ENCODE assay signal across 25 mouse cellular contexts in genomic region chr9:97081106-97081862, GRCm38 (mm10). TPM values are rescaled to one million over a fixed set of nuclear protein-coding genes. Genes with fewer than 3 reads are reported as not detected.
DNase-seq lines count a peak whose midpoint lies in the region; ATAC-seq and TF ChIP-seq lines count a peak whose summit lies in the region.
"Had no signal": no experiment of that assay in that cellular context is flagged by ENCODE, and none has a peak within 500 bp of the region (broad histone marks: within the 10 kb centered on the region; RNA-seq: fewer than 3 reads in every experiment).

No protein-coding gene starts in this region.

- H3K4me2 ChIP-seq in intestine, postnatal 0 days (replicated peaks; ENCODE audit: low read depth), result no peak overlapping the region
- H3K4me2 ChIP-seq in hindbrain, embryonic 12.5 days (replicated peaks), result no peak overlapping the region
- H3K4me2 ChIP-seq: embryonic facial prominence, embryonic 13.5 days; forebrain, embryonic 13.5 days; heart, embryonic 15.5 days; limb, embryonic 13.5 days; lung, embryonic 15.5 days; neural tube, embryonic 15.5 days had no signal

- intact Hi-C loops in left cerebral cortex, adult 2 months (cut with DNase I), result loop anchor here (2.0 kb wide), 1 partner anchor 82 kb away; no protein-coding TSS in a partner anchor
- intact Hi-C loops in left cerebral cortex, postnatal 4 days (cut with DNase I), result no loop called here

- H3K9me3 ChIP-seq in intestine, postnatal 0 days (ENCODE audit: control insufficient read depth), result no peaks in the 10 kb centered on the region
- H3K9me3 ChIP-seq in hindbrain, embryonic 12.5 days (replicated peaks), result no peaks in the 10 kb centered on the region
- H3K9me3 ChIP-seq: embryonic facial prominence, embryonic 13.5 days; forebrain, embryonic 13.5 days; heart, embryonic 15.5 days; limb, embryonic 13.5 days; lung, embryonic 15.5 days; neural tube, embryonic 15.5 days had no signal

- WGBS in intestine, postnatal 0 days, result 56% methylated on average over 4 of the region's 4 CpGs
- 85% methylated on average over 4 of the region's 4 CpGs for WGBS in hindbrain, embryonic 12.5 days

- no peak overlapping the region for H3K27ac ChIP-seq in left cerebral cortex, adult 2 months
- no peak overlapping the region for H3K27ac ChIP-seq in intestine, postnatal 0 days (ENCODE audit: low read depth, low read length)
- H3K27ac ChIP-seq in hindbrain, embryonic 12.5 days, result no peak overlapping the region
- H3K27ac ChIP-seq: embryonic facial prominence, embryonic 13.5 days; forebrain, embryonic 13.5 days; heart, embryonic 15.5 days; limb, embryonic 13.5 days; liver, embryonic 14.5 days; lung, embryonic 15.5 days; neural tube, embryonic 15.5 days had no signal

- peak; percentile 41 for TF ChIP-seq CTCF in left cerebral cortex, adult 2 months (IDR thresholded peaks at IDR 0.05)
- TF ChIP-seq CTCF in intestine, postnatal 0 days (IDR thresholded peaks at IDR 0.05; ENCODE audit: low read depth), result peak; percentile 60

- DNase-seq in frontal cortex, postnatal 10 days (ENCODE audit: low spot score in 2 of 2), result no peak
- no peak for DNase-seq in left cerebral cortex, adult 2 months (ENCODE audit: extremely low spot score in 1 of 2, low spot score in 2 of 2)
- no peak for DNase-seq in left cerebral cortex, postnatal 4 days
- DNase-seq in R1 (ENCODE audit: low read depth, low spot score), result peak; percentile 47
- DNase-seq in urinary bladder, postnatal 4 days (ENCODE audit: low spot score in 2 of 2), result no peak
- DNase-seq: cerebellum, adult 18-20 months; cerebellum, postnatal 14 days; embryo, embryonic 11 days; gastrocnemius, postnatal 14 days; kidney, adult 11 months; lung, postnatal 4 days; thymus, adult 2 months; thymus, postnatal 4 days had no signal

- H3K27me3 ChIP-seq in intestine, postnatal 0 days (replicated peaks; ENCODE audit: control insufficient read depth, insufficient read depth, low read length), result no peaks in the 10 kb centered on the region
- no peaks in the 10 kb centered on the region for H3K27me3 ChIP-seq in hindbrain, embryonic 12.5 days
- H3K27me3 ChIP-seq: embryonic facial prominence, embryonic 13.5 days; forebrain, embryonic 13.5 days; heart, embryonic 15.5 days; limb, embryonic 13.5 days; lung, embryonic 15.5 days; neural tube, embryonic 15.5 days had no signal

- H3K4me1 ChIP-seq in intestine, postnatal 0 days (replicated peaks; ENCODE audit: control insufficient read depth, insufficient read depth, low read length), result no peaks in the 10 kb centered on the region
- H3K4me1 ChIP-seq in hindbrain, embryonic 12.5 days, result no peaks in the 10 kb centered on the region
- H3K4me1 ChIP-seq: embryonic facial prominence, embryonic 13.5 days; forebrain, embryonic 13.5 days; heart, embryonic 15.5 days; limb, embryonic 13.5 days; lung, embryonic 15.5 days; neural tube, embryonic 15.5 days had no signal

- peaks cover 40% of the 10 kb centered on the region for H3K36me3 ChIP-seq in intestine, postnatal 0 days (ENCODE audit: control insufficient read depth, insufficient read depth)
- H3K36me3 ChIP-seq in hindbrain, embryonic 12.5 days, result peaks cover 23% of the 10 kb centered on the region

- no peak overlapping the region for H3K9ac ChIP-seq in intestine, postnatal 0 days (ENCODE audit: low read depth, low read length)
- H3K9ac ChIP-seq in hindbrain, embryonic 12.5 days, result no peak overlapping the region
- H3K9ac ChIP-seq: embryonic facial prominence, embryonic 13.5 days; forebrain, embryonic 13.5 days; heart, embryonic 15.5 days; limb, embryonic 13.5 days; liver, embryonic 14.5 days; lung, embryonic 15.5 days; neural tube, embryonic 15.5 days had no signal

- ATAC-seq in frontal cortex, adult (ENCODE audit: low TSS enrichment), result 0 out of 2 replicates have a peak, but pooled peaks have one; percentile 50
- peak; percentile 85 for ATAC-seq in intestine, postnatal 0 days
- no peak for ATAC-seq in hindbrain, embryonic 12.5 days (ENCODE audit: low FRiP score)
- ATAC-seq: forebrain, embryonic 13.5 days; hindbrain, embryonic 16.5 days had no signal

- no peak overlapping the region for H3K4me3 ChIP-seq in left cerebral cortex, adult 2 months
- no peak overlapping the region for H3K4me3 ChIP-seq in intestine, postnatal 0 days (ENCODE audit: low read depth, low read length)
- H3K4me3 ChIP-seq in hindbrain, embryonic 12.5 days, result no peak overlapping the region
- H3K4me3 ChIP-seq: embryonic facial prominence, embryonic 13.5 days; erythroblast, embryonic 14.5 days; forebrain, embryonic 13.5 days; heart, embryonic 15.5 days; limb, embryonic 13.5 days; lung, embryonic 15.5 days; neural tube, embryonic 15.5 days had no signal

RNA-seq across cellular contexts. Expression of gene Slc25a36, which starts 29.7 kb away (rescaled TPM):
- 10 to 100 TPM; 78.6 to 79.4 TPM for total RNA-seq in left cerebral cortex, adult 2 months (2021)
- total RNA-seq in left cerebral cortex, postnatal 4 days (2021), result 100 to 1,000 TPM; 108 to 115 TPM
- 47.7 and 56.9 TPM in 2 replicates for polyA plus RNA-seq in intestine, postnatal 0 days (2015; fragmentation: Nextera tagmentation; extraction: Ambion mirVana)
- 99.8 and 113 TPM in 2 replicates for polyA plus RNA-seq in hindbrain, embryonic 12.5 days (2016; fragmentation: Nextera tagmentation; extraction: Ambion mirVana)
